Mouse (Mus musculus) midbrain, postnatal 0 days (tissue): ENCODE data around the gene Atoh8. TPM values are rescaled to one million over a fixed set of nuclear protein-coding genes. Genes with fewer than 3 reads are reported as not detected.

Experiments
- ATAC-seq: fragments of 200-750 bp; cut with Nextera tagmentation; 2 replicates; pipeline ENCODE4 v1.8.0; 2017; ENCODE audit warnings: moderate number of reproducible peaks, mild to moderate bottlenecking, moderate TSS enrichment, moderate library complexity; ENCODE audit not compliant: low FRiP score
- DNase-seq: peaks from one replicate; pipeline ENCODE4 v3.0.0-alpha.2; 2015; ENCODE audit warnings: low spot score
- H3K27ac ChIP-seq: fragments of 300-500 bp; sonication (generic); 2 replicates; pipeline ENCODE4 v1.5.1; 2014; ENCODE audit warnings: low read depth, mild to moderate bottlenecking, low read length, mixed read lengths
- H3K27me3 ChIP-seq: fragments of 300-500 bp; sonication (generic); 2 replicates; pipeline ENCODE4 v1.6.1; 2014; ENCODE audit warnings: low read length, control low read depth, mixed read lengths; ENCODE audit not compliant: insufficient read depth
- H3K36me3 ChIP-seq: fragments of 300-500 bp; sonication (generic); 2 replicates; pipeline ENCODE4 v1.6.1; 2014; ENCODE audit warnings: low read length, control low read depth, mixed read lengths; ENCODE audit not compliant: insufficient read depth
- H3K4me1 ChIP-seq: fragments of 300-500 bp; sonication (generic); 2 replicates; pipeline ENCODE4 v1.6.1; 2014; ENCODE audit warnings: mild to moderate bottlenecking, control low read depth, antibody characterized with exemption, low read length, mixed read lengths; ENCODE audit not compliant: insufficient read depth
- H3K4me2 ChIP-seq: fragments of 300-500 bp; sonication (generic); 2 replicates; pipeline ENCODE4 v1.6.1; 2014; ENCODE audit warnings: low read depth, mild to moderate bottlenecking, low read length, mixed read lengths; ENCODE audit not compliant: poor library complexity, severe bottlenecking
- H3K4me3 ChIP-seq: fragments of 300-500 bp; sonication (generic); 2 replicates; pipeline ENCODE4 v1.5.1; 2014; ENCODE audit warnings: low read depth, mild to moderate bottlenecking, low read length, moderate library complexity
- H3K9ac ChIP-seq: fragments of 300-500 bp; sonication (generic); replicated peaks from 2 replicates; pipeline ENCODE4 v1.6.1; 2014; ENCODE audit warnings: mild to moderate bottlenecking, low read length, moderate library complexity, mixed read lengths; ENCODE audit not compliant: poor library complexity, severe bottlenecking
- H3K9me3 ChIP-seq: fragments of 300-500 bp; sonication (generic); 2 replicates; pipeline ENCODE4 v1.6.1; 2016; ENCODE audit warnings: low read length, control low read depth
- CTCF ChIP-seq: IDR thresholded peaks from 2 replicates; pipeline ENCODE4 v1.5.1; 2016; ENCODE audit warnings: antibody characterized with exemption, mild to moderate bottlenecking
- WGBS: fragments of 180-500 bp; shearing (Covaris S2); extraction: QIAGEN DNeasy Blood & Tissue Kit; methylation state at CpG from one replicate; pipeline ENCODE4 v1.1.7; 2014; 5-methylcytosine and 5-hydroxymethylcytosine counted together
- polyA plus RNA-seq: library from polyadenylated mRNA; unstranded; fragments of >200 nt; fragmentation: Nextera tagmentation; extraction: Ambion mirVana; gene quantifications from 2 replicates; pipeline ENCODE4 v1.2.1, GENCODE M21; 2015
- total RNA-seq: library from RNA; depleted of rRNA; stranded (reverse); fragments of >200 nt; gene quantifications from 2 replicates; pipeline ENCODE4 v1.2.3, GENCODE M21; 2014

Gene Atoh8
- total and polyA plus RNA-seq, 2 experiments from 2014 or later, result 1.8 to 2.3 TPM

GRCm38 (mm10) chr6:72270258-72270657 lies 34.9 kb upstream of the Atoh8 start:
- H3K9me3 ChIP-seq, result no peaks in the 10 kb centered on the region
- H3K27ac ChIP-seq, result no peak overlapping the region
- DNase-seq (no peak), ATAC-seq (no peak)
- H3K4me1 ChIP-seq, result no peaks in the 10 kb centered on the region
- no peak overlapping the region for H3K4me2 ChIP-seq
- TF ChIP-seq CTCF, result no peak
- no peaks in the 10 kb centered on the region for H3K27me3 ChIP-seq
- no peak overlapping the region for H3K4me3 ChIP-seq
- WGBS, result 76% methylated on average over 5 of the region's 5 CpGs
- H3K36me3 ChIP-seq, result no peaks in the 10 kb centered on the region
- H3K9ac ChIP-seq, result no peak overlapping the region

GRCm38 (mm10) chr6:72268149-72268847 lies 32.9 kb upstream of the Atoh8 start:
- DNase-seq (peak; percentile 72), ATAC-seq (peak; percentile 49; the same call in 1 of the 2 replicates)
- H3K27ac ChIP-seq, result no peak overlapping the region
- H3K4me3 ChIP-seq, result no peak overlapping the region
- H3K9ac ChIP-seq, result no peak overlapping the region
- no peaks in the 10 kb centered on the region for H3K9me3 ChIP-seq
- no peaks in the 10 kb centered on the region for H3K36me3 ChIP-seq
- 59% methylated on average over 9 of the region's 9 CpGs for WGBS
- no peak overlapping the region for H3K4me2 ChIP-seq
- no peak for TF ChIP-seq CTCF
- H3K27me3 ChIP-seq, result no peaks in the 10 kb centered on the region
- H3K4me1 ChIP-seq, result no peaks in the 10 kb centered on the region

GRCm38 (mm10) chr6:72265664-72266063 lies 30.3 kb upstream of the Atoh8 start:
- TF ChIP-seq CTCF, result no peak
- H3K9ac ChIP-seq, result no peak overlapping the region
- WGBS, result 75% methylated on average over 6 of the region's 6 CpGs
- H3K4me1 ChIP-seq, result no peaks in the 10 kb centered on the region
- ATAC-seq (no peak), DNase-seq (no peak)
- H3K4me3 ChIP-seq, result no peak overlapping the region
- no peaks in the 10 kb centered on the region for H3K27me3 ChIP-seq
- H3K36me3 ChIP-seq, result no peaks in the 10 kb centered on the region
- no peak overlapping the region for H3K27ac ChIP-seq
- H3K4me2 ChIP-seq, result no peak overlapping the region
- H3K9me3 ChIP-seq, result no peaks in the 10 kb centered on the region

GRCm38 (mm10) chr6:72263679-72264265 lies 28.4 kb upstream of the Atoh8 start:
- Histone ChIP-seq H3K4me3 (no peak overlapping the region), H3K9me3 (no peaks in the 10 kb centered on the region), H3K4me2 (no peak overlapping the region), H3K9ac (no peak overlapping the region), H3K36me3 (no peaks in the 10 kb centered on the region), H3K4me1 (no peaks in the 10 kb centered on the region), H3K27me3 (no peaks in the 10 kb centered on the region), H3K27ac (no peak overlapping the region)
- DNase-seq (no peak), ATAC-seq (no peak)
- WGBS, result 63% methylated on average over 5 of the region's 5 CpGs
- no peak for TF ChIP-seq CTCF

- Histone ChIP-seq H3K4me3 (no peak overlapping the region), H3K9ac (no peak overlapping the region), H3K27me3 (no peaks in the 10 kb centered on the region), H3K27ac (no peak overlapping the region), H3K9me3 (no peaks in the 10 kb centered on the region), H3K36me3 (no peaks in the 10 kb centered on the region), H3K4me1 (no peaks in the 10 kb centered on the region), H3K4me2 (no peak overlapping the region)
- TF ChIP-seq CTCF, result no peak
- WGBS, result 83% methylated on average over 12 of the region's 12 CpGs
- DNase-seq (no peak), ATAC-seq (no peak)
Measured at GRCm38 (mm10) chr6:72261683-72262320, 26.4 kb upstream of the Atoh8 start.

GRCm38 (mm10) chr6:72260981-72261682 lies 25.8 kb upstream of the Atoh8 start:
- no peaks in the 10 kb centered on the region for H3K9me3 ChIP-seq
- H3K4me3 ChIP-seq, result no peak overlapping the region
- no peak overlapping the region for H3K4me2 ChIP-seq
- DNase-seq (peak; percentile 94), ATAC-seq (peak; percentile 87)
- H3K27me3 ChIP-seq, result no peaks in the 10 kb centered on the region
- H3K27ac ChIP-seq, result no peak overlapping the region
- no peak overlapping the region for H3K9ac ChIP-seq
- peak; percentile 97 for TF ChIP-seq CTCF
- whole genome bisulfite sequencing, result 31% methylated on average over 19 of the region's 19 CpGs
- H3K4me1 ChIP-seq, result no peaks in the 10 kb centered on the region
- no peaks in the 10 kb centered on the region for H3K36me3 ChIP-seq
